Mouse (Mus musculus): ENCODE data around the gene Spns2. TPM values are rescaled to one million over a fixed set of nuclear protein-coding genes. Genes with fewer than 3 reads are reported as not detected.

Gene Spns2
- polyA plus RNA-seq, 1 experiment from 2014 or later: 9.1 TPM

DNA sequence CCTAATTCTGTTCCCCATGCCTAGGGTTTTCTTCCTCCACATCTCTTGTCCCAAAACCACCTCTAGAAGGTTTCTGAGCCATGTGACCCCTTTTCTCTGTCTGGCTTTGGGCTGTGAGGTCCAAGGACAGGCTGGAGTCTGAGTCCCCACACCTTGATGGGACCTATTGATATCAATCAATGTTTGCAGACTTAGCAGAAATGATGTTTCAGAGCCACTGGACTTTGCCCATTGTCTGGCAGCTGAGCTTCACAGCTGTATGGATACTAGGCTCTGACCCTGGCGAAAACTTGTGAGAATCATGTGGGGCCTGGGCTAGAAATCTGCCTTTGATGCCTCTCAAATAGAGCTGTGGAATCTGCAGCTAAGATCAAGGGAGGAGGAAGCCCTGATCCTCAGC lies 7.1 kb upstream of the Spns2 start:
- H3K27me3 ChIP-seq: no peaks in the 10 kb centered on the region; the same call in 1 of the 2 replicates
- no peak overlapping the region for H3K4me2 ChIP-seq
- no peak overlapping the region for H3K4me3 ChIP-seq
- 66% methylated on average over 1 of the region's 1 CpGs for WGBS
- H3K9ac ChIP-seq: 0 out of 2 replicates have a peak overlapping the region, but pooled peaks have one; percentile 5
- no peak for ATAC-seq (ENCODE audit: low read depth)
- no peaks in the 10 kb centered on the region for H3K9me3 ChIP-seq
- no peaks in the 10 kb centered on the region for H3K36me3 ChIP-seq
- H3K4me1 ChIP-seq (replicated peaks): peaks cover 21% of the 10 kb centered on the region
- H3K27ac ChIP-seq (replicated peaks): peak overlapping the region; percentile 46

- Histone ChIP-seq H3K27me3 (no peaks in the 10 kb centered on the region; the same call in 1 of the 2 replicates), H3K36me3 (no peaks in the 10 kb centered on the region), H3K4me3 (no peak overlapping the region), H3K4me1 (replicated peaks) (peaks cover 15% of the 10 kb centered on the region), H3K9ac (no peak overlapping the region), H3K4me2 (no peak overlapping the region), H3K27ac (replicated peaks) (no peak overlapping the region), H3K9me3 (no peaks in the 10 kb centered on the region)
- 63% methylated on average over 3 of the region's 3 CpGs for WGBS
- ATAC-seq (ENCODE audit: low read depth): no peak
These were observed 6.4 kb upstream of the Spns2 start for GRCm38 (mm10) chr11:72496066-72496465.

- WGBS: 55% methylated on average over 8 of the region's 8 CpGs
These were observed 4.6 kb upstream of the Spns2 start for GRCm38 (mm10) chr11:72494046-72494988.

DNA sequence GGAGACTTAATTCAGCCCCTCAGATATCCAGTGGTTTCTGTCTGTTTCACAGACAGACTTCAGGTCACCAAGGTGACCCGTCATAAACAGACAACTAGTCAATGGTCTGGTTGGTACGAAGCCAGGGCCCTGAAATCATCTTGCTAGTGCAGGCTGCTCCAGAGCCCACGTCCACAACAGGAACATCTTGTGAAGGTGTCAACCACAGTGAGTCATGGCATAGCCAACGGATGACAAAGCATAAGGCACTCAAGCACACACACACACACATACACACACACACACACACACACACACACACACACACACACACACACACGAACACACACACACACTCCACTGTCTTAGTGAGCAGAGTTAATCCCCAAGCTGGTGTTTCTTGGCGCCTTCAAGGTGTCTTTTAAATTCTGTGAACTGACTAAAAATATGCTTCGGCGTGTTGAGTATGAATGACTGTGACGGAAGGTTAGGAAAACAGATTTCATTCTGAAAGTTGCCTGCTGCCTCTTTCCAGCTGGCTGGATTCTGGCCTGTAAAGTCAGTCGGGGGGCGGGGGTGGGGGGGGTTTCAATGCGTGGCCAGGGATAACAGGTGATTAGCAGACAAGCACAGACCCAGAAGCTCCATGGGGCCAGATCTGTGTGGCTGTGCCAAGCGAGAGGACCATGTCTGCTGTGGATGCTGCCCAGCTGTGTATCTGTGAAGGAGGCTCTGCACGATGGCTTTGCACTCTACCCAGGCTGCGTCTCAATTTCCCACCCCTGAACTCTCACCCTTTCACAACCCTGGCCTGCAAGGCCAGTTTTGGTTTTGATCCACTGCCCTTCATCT lies 1.6 kb upstream of the Spns2 start:
- H3K4me3 ChIP-seq: no peak overlapping the region
- WGBS: 80% methylated on average over 15 of the region's 15 CpGs
- H3K4me2 ChIP-seq: no peak overlapping the region
- no peaks in the 10 kb centered on the region for H3K36me3 ChIP-seq
- ATAC-seq (ENCODE audit: low read depth): no peak
- H3K27me3 ChIP-seq: peaks cover 23% of the 10 kb centered on the region; the same call in 1 of the 2 replicates
- no peaks in the 10 kb centered on the region for H3K9me3 ChIP-seq
- no peak overlapping the region for H3K27ac ChIP-seq (replicated peaks)
- H3K9ac ChIP-seq: no peak overlapping the region
- H3K4me1 ChIP-seq (replicated peaks): peaks cover 32% of the 10 kb centered on the region

More at GRCm38 (mm10) chr11:72494046-72494988, 4.6 kb upstream of the Spns2 start:
- Histone ChIP-seq H3K4me3 (no peak overlapping the region), H3K4me2 (no peak overlapping the region), H3K36me3 (no peaks in the 10 kb centered on the region), H3K4me1 (replicated peaks) (peaks cover 22% of the 10 kb centered on the region), H3K27ac (replicated peaks) (no peak overlapping the region), H3K9me3 (no peaks in the 10 kb centered on the region), H3K9ac (no peak overlapping the region), H3K27me3 (no peaks in the 10 kb centered on the region; the same call in 1 of the 2 replicates)
- no peak for ATAC-seq (ENCODE audit: low read depth)

DNA sequence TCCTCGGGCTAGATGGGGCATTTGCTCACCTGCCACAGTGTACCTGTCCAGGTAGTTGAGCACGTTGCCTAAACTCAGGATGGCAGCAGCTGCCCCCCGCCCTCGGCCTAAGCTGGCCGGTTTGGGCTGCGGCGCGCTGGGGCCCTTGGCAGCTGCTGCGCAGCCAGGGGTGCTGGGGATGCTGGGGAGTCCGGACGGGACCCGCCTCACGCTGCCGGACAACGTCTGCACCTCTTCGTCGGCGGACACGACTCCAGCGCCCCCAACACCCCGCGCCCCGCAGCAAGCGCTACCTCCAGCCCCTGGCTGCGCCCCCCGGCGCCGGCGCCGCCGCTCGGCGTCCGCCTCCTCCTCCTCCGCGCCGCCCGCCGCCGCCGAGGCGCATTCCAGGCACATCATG lies 307 bp downstream of the Spns2 start:
- ATAC-seq (ENCODE audit: low read depth): peak; percentile 46
- WGBS: 1% methylated on average over 24 of the region's 42 CpGs

GRCm38 (mm10) chr11:72488753-72489271 lies 892 bp downstream of the Spns2 start:
- peak; percentile 64 for ATAC-seq (ENCODE audit: low read depth)
- H3K9ac ChIP-seq: peak overlapping the region; percentile 96
- peak overlapping the region; percentile 78 for H3K4me3 ChIP-seq
- no peaks in the 10 kb centered on the region for H3K9me3 ChIP-seq
- WGBS: under 1% methylated on average over 38 of the region's 38 CpGs
- H3K36me3 ChIP-seq: no peaks in the 10 kb centered on the region
- peaks cover 52% of the 10 kb centered on the region for H3K4me1 ChIP-seq (replicated peaks)
- peak overlapping the region; percentile 93 for H3K27ac ChIP-seq (replicated peaks)
- peak overlapping the region; percentile 70 for H3K4me2 ChIP-seq
- peaks cover 23% of the 10 kb centered on the region; the same call in 1 of the 2 replicates for H3K27me3 ChIP-seq

More for the DNA sequence above, 307 bp downstream of the Spns2 start:
- H3K4me1 ChIP-seq (replicated peaks): peaks cover 51% of the 10 kb centered on the region
- H3K27ac ChIP-seq (replicated peaks): peak overlapping the region; percentile 93
- peak overlapping the region; percentile 78 for H3K4me3 ChIP-seq
- no peaks in the 10 kb centered on the region for H3K36me3 ChIP-seq
- peak overlapping the region; percentile 70 for H3K4me2 ChIP-seq
- peak overlapping the region; percentile 96 for H3K9ac ChIP-seq
- H3K9me3 ChIP-seq: no peaks in the 10 kb centered on the region
- H3K27me3 ChIP-seq: peaks cover 23% of the 10 kb centered on the region; the same call in 1 of the 2 replicates

GRCm38 (mm10) chr11:72487739-72488138 lies 2.0 kb downstream of the Spns2 start:
- no peaks in the 10 kb centered on the region for H3K9me3 ChIP-seq
- ATAC-seq (ENCODE audit: low read depth): no peak
- H3K4me3 ChIP-seq: peak overlapping the region; percentile 78
- peak overlapping the region; percentile 93; the same call in 1 of the 2 replicates for H3K27ac ChIP-seq (replicated peaks)
- H3K4me1 ChIP-seq (replicated peaks): peaks cover 52% of the 10 kb centered on the region
- WGBS: 90% methylated on average over 2 of the region's 2 CpGs
- H3K9ac ChIP-seq: peak overlapping the region; percentile 96
- H3K27me3 ChIP-seq: peaks cover 23% of the 10 kb centered on the region; the same call in 1 of the 2 replicates
- H3K4me2 ChIP-seq: peak overlapping the region; percentile 70
- H3K36me3 ChIP-seq: no peaks in the 10 kb centered on the region

DNA sequence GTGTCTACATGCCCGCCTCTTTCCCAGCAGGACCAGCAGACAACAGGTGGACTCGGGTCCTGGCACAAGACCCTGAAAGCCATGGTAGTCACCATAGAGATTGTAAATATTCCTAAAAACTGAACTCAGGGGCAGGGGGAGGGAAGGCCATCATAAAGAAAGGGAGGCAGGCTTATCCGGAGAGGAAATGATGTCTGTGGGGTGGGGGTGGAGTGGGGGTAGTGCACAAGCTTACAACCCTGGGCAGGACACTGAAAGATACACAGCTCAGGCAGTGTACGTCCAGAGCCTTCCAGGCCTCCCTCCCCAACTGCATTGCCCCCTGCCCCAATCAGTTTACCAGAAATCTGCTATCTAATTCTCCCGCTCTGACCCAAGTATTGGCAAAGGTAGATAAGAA lies 2.5 kb downstream of the Spns2 start:
- 0 out of 2 replicates have a peak overlapping the region, but pooled peaks have one; percentile 93 for H3K27ac ChIP-seq (replicated peaks)
- WGBS: 61% methylated on average over 5 of the region's 5 CpGs
- peaks cover 23% of the 10 kb centered on the region; the same call in 1 of the 2 replicates for H3K27me3 ChIP-seq
- peaks cover 52% of the 10 kb centered on the region for H3K4me1 ChIP-seq (replicated peaks)
- no peaks in the 10 kb centered on the region for H3K36me3 ChIP-seq
- peak overlapping the region; percentile 78 for H3K4me3 ChIP-seq
- no peak for ATAC-seq (ENCODE audit: low read depth)
- no peaks in the 10 kb centered on the region for H3K9me3 ChIP-seq
- peak overlapping the region; percentile 96 for H3K9ac ChIP-seq
- H3K4me2 ChIP-seq: peak overlapping the region; percentile 70

DNA sequence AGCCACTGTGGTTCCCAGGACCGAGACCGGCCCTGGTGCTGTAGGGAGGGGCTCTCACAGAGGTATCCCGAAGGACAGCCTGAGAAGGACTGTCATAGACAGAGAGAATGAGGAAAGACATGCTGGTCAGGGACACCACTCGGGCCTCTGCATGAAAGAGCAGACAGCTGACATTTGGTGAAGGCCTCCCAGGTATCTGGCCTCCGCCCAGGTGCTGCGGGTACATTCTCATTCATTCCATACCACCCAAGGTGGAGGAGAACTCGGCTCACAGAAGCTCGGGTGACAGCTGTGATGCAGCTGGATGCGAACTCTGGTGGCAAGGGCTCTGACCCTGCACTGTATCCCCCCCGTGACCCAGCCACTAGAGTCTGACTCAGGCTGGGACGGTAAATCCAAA lies 3.7 kb downstream of the Spns2 start:
- Histone ChIP-seq H3K36me3 (no peaks in the 10 kb centered on the region), H3K27me3 (peaks cover 23% of the 10 kb centered on the region; the same call in 1 of the 2 replicates), H3K4me3 (no peak overlapping the region), H3K9ac (no peak overlapping the region), H3K4me2 (no peak overlapping the region), H3K9me3 (no peaks in the 10 kb centered on the region), H3K4me1 (replicated peaks) (peaks cover 52% of the 10 kb centered on the region), H3K27ac (replicated peaks) (no peak overlapping the region)
- WGBS: 74% methylated on average over 11 of the region's 11 CpGs
- ATAC-seq (ENCODE audit: low read depth): no peak

GRCm38 (mm10) chr11:72485157-72485556 lies 4.5 kb downstream of the Spns2 start:
- Histone ChIP-seq H3K9ac (peak overlapping the region; percentile 45; the same call in 1 of the 2 replicates), H3K27me3 (peaks cover 23% of the 10 kb centered on the region; the same call in 1 of the 2 replicates), H3K4me1 (replicated peaks) (peaks cover 49% of the 10 kb centered on the region), H3K36me3 (no peaks in the 10 kb centered on the region), H3K4me2 (no peak overlapping the region), H3K9me3 (no peaks in the 10 kb centered on the region), H3K4me3 (no peak overlapping the region), H3K27ac (replicated peaks) (0 out of 2 replicates have a peak overlapping the region, but pooled peaks have one; percentile 28)
- 47% methylated on average over 5 of the region's 5 CpGs for WGBS
- no peak for ATAC-seq (ENCODE audit: low read depth)

DNA sequence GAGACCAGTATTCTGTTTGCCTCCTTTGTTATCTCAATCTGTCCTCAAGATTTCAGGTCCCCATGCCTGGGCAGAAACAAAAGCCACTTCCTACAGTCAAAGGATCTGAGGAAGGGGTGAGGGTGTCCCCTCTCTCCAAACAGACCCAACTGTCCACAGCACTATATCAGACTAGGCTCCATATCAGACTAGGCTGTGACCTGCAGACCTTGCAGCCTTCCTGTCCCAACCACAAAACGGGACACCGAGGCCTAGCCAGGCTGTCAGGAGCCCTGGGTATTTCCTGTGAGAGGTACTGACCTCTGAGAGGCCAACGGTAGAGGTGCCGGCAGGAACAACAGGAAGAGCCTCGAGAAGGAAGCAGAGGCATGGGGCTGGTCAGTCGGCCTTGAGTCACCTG lies 5.2 kb downstream of the Spns2 start:
- no peak for ATAC-seq (ENCODE audit: low read depth)
- no peak overlapping the region for H3K27ac ChIP-seq (replicated peaks)
- 70% methylated on average over 6 of the region's 6 CpGs for WGBS

More for the DNA sequence above, 5.2 kb downstream of the Spns2 start:
- Histone ChIP-seq H3K36me3 (no peaks in the 10 kb centered on the region), H3K9ac (no peak overlapping the region), H3K4me3 (no peak overlapping the region), H3K4me1 (replicated peaks) (peaks cover 45% of the 10 kb centered on the region), H3K4me2 (no peak overlapping the region), H3K9me3 (no peaks in the 10 kb centered on the region), H3K27me3 (peaks cover 23% of the 10 kb centered on the region; the same call in 1 of the 2 replicates)
